Mouse (Mus musculus): ENCODE measurements around the gene Cbx4. TPM values are rescaled to one million over a fixed set of nuclear protein-coding genes. Genes with fewer than 3 reads are reported as not detected.

The Cbx4 gene
- 12.1 TPM for polyA plus RNA-seq (2012; fragmentation: generic; extraction: Trizol)
- long read RNA-seq, experiment 1, partial matches to known transcripts: 0 of 3 reads
- long read RNA-seq, experiment 1, other reads (novel, unspliced or antisense): 3 of 3 reads
- long read RNA-seq, experiment 2, full-length matches to known transcripts: 1 of 2 reads
- long read RNA-seq, experiment 2, partial matches to known transcripts: 0 of 2 reads
- long read RNA-seq, experiment 2, other reads (novel, unspliced or antisense): 1 of 2 reads

GRCm38 (mm10) chr11:119086144-119086971 is at the start of gene Cbx4:
Gene Cbx4, minus strand, starts transcription at chr11:119086221.
- TF ChIP-seq CTCF (IDR thresholded peaks at IDR 0.05; ENCODE audit: control insufficient read depth, insufficient read depth, insufficient read length): no peak
- no peak for TF ChIP-seq FOSL1 (IDR thresholded peaks at IDR 0.05; ENCODE audit: insufficient read depth, low read length, poor library complexity, severe bottlenecking)
- no peak for TF ChIP-seq USF1 (IDR thresholded peaks at IDR 0.05; ENCODE audit: low read depth)
- peaks cover 7% of the 10 kb centered on the region for H3K27me3 ChIP-seq (ENCODE audit: control insufficient read depth, insufficient read depth, insufficient read length)
- peak within 1 kb of the TSS; percentile 83 for H3K4me3 ChIP-seq (ENCODE audit: insufficient read depth, poor library complexity, severe bottlenecking)
- peak within 1 kb of the TSS; percentile 97 for H3ac ChIP-seq (ENCODE audit: control insufficient read depth, insufficient read length, low read depth)
- H3K79me3 ChIP-seq (ENCODE audit: low read depth): peaks cover 12% of the 10 kb centered on the region
- H3K36me3 ChIP-seq (ENCODE audit: control insufficient read depth, insufficient read depth): peaks cover 14% of the 10 kb centered on the region
- H3K79me2 ChIP-seq (ENCODE audit: control insufficient read depth, insufficient read depth): peaks cover 28% of the 10 kb centered on the region

- no peak for TF ChIP-seq USF1 (IDR thresholded peaks at IDR 0.05; ENCODE audit: low read depth)
- TF ChIP-seq CEBPB (IDR thresholded peaks at IDR 0.05; ENCODE audit: low read depth): no peak
- no peak for TF ChIP-seq MAX (IDR thresholded peaks at IDR 0.05)
- no peak for TF ChIP-seq MYOG (IDR thresholded peaks at IDR 0.05; ENCODE audit: control insufficient read depth, extremely low read depth, insufficient read length)
- no peak for TF ChIP-seq CTCF (IDR thresholded peaks at IDR 0.05; ENCODE audit: control insufficient read depth, insufficient read depth, insufficient read length)
- TF ChIP-seq MYOD1 (IDR thresholded peaks at IDR 0.05; ENCODE audit: control insufficient read depth, insufficient read length, low read depth): no peak
- no peak for TF ChIP-seq FOSL1 (IDR thresholded peaks at IDR 0.05; ENCODE audit: insufficient read depth, low read length, poor library complexity, severe bottlenecking)
- Histone ChIP-seq H3K4me3 (ENCODE audit: insufficient read depth, poor library complexity, severe bottlenecking) (no peak overlapping the region), H3ac (ENCODE audit: control insufficient read depth, insufficient read length, low read depth) (no peak overlapping the region), H3K27me3 (ENCODE audit: control insufficient read depth, insufficient read depth, insufficient read length) (peaks cover 5% of the 10 kb centered on the region), H3K36me3 (ENCODE audit: control insufficient read depth, insufficient read depth) (no peaks in the 10 kb centered on the region), H3K79me2 (ENCODE audit: control insufficient read depth, insufficient read depth) (no peaks in the 10 kb centered on the region), H3K79me3 (ENCODE audit: low read depth) (no peaks in the 10 kb centered on the region)
Observed at GRCm38 (mm10) chr11:119134586-119134985, 48.6 kb upstream of the Cbx4 start.

- H3K27me3 ChIP-seq (ENCODE audit: control insufficient read depth, insufficient read depth, insufficient read length): peaks cover 2% of the 10 kb centered on the region
- H3ac ChIP-seq (ENCODE audit: control insufficient read depth, insufficient read length, low read depth): no peak overlapping the region
- no peak overlapping the region for H3K4me3 ChIP-seq (ENCODE audit: insufficient read depth, poor library complexity, severe bottlenecking)
- H3K79me3 ChIP-seq (ENCODE audit: low read depth): no peaks in the 10 kb centered on the region
- H3K36me3 ChIP-seq (ENCODE audit: control insufficient read depth, insufficient read depth): no peaks in the 10 kb centered on the region
- TF ChIP-seq MYOD1 (IDR thresholded peaks at IDR 0.05; ENCODE audit: control insufficient read depth, insufficient read length, low read depth) (no peak), CTCF (IDR thresholded peaks at IDR 0.05; ENCODE audit: control insufficient read depth, insufficient read depth, insufficient read length) (no peak), FOSL1 (IDR thresholded peaks at IDR 0.05; ENCODE audit: insufficient read depth, low read length, poor library complexity, severe bottlenecking) (no peak), MAX (IDR thresholded peaks at IDR 0.05) (no peak), CEBPB (IDR thresholded peaks at IDR 0.05; ENCODE audit: low read depth) (no peak), USF1 (IDR thresholded peaks at IDR 0.05; ENCODE audit: low read depth) (no peak), MYOG (IDR thresholded peaks at IDR 0.05; ENCODE audit: control insufficient read depth, extremely low read depth, insufficient read length) (no peak)
- H3K79me2 ChIP-seq (ENCODE audit: control insufficient read depth, insufficient read depth): no peaks in the 10 kb centered on the region
Observed at GRCm38 (mm10) chr11:119133437-119134221, 47.6 kb upstream of the Cbx4 start.

GRCm38 (mm10) chr11:119132198-119133035 is 46.4 kb upstream of the Cbx4 start:
- H3K79me2 ChIP-seq (ENCODE audit: control insufficient read depth, insufficient read depth): no peaks in the 10 kb centered on the region
- H3K4me3 ChIP-seq (ENCODE audit: insufficient read depth, poor library complexity, severe bottlenecking): no peak overlapping the region
- H3K27me3 ChIP-seq (ENCODE audit: control insufficient read depth, insufficient read depth, insufficient read length): no peaks in the 10 kb centered on the region
- no peak overlapping the region for H3ac ChIP-seq (ENCODE audit: control insufficient read depth, insufficient read length, low read depth)
- H3K79me3 ChIP-seq (ENCODE audit: low read depth): no peaks in the 10 kb centered on the region
- no peaks in the 10 kb centered on the region for H3K36me3 ChIP-seq (ENCODE audit: control insufficient read depth, insufficient read depth)
- no peak for TF ChIP-seq MAX (IDR thresholded peaks at IDR 0.05)
- TF ChIP-seq USF1 (IDR thresholded peaks at IDR 0.05; ENCODE audit: low read depth): no peak
- no peak for TF ChIP-seq CTCF (IDR thresholded peaks at IDR 0.05; ENCODE audit: control insufficient read depth, insufficient read depth, insufficient read length)
- TF ChIP-seq FOSL1 (IDR thresholded peaks at IDR 0.05; ENCODE audit: insufficient read depth, low read length, poor library complexity, severe bottlenecking): no peak
- TF ChIP-seq MYOG (IDR thresholded peaks at IDR 0.05; ENCODE audit: control insufficient read depth, extremely low read depth, insufficient read length): no peak
- TF ChIP-seq MYOD1 (IDR thresholded peaks at IDR 0.05; ENCODE audit: control insufficient read depth, insufficient read length, low read depth): no peak
- TF ChIP-seq CEBPB (IDR thresholded peaks at IDR 0.05; ENCODE audit: low read depth): no peak

Measured in C2C12 (cell line).